Mouse (Mus musculus) kidney, embryonic 15.5 days (tissue): ENCODE measurements around the gene Rpap3. TPM values are rescaled to one million over a fixed set of nuclear protein-coding genes. Genes with fewer than 3 reads are reported as not detected.

Experiments
- ATAC-seq: fragments of 200-750 bp; cut with Nextera tagmentation; replicated peaks from 2 replicates; pipeline ENCODE4 v1.8.0; 2017; ENCODE audit warnings: moderate TSS enrichment; ENCODE audit not compliant: low FRiP score
- H3K27ac ChIP-seq: fragments of 300-500 bp; sonication (generic); 2 replicates; pipeline ENCODE4 v1.5.1; 2015; ENCODE audit warnings: mild to moderate bottlenecking, inconsistent platforms
- H3K27me3 ChIP-seq: fragments of 300-500 bp; sonication (generic); 2 replicates; pipeline ENCODE4 v1.6.1; 2015; ENCODE audit warnings: inconsistent platforms
- H3K36me3 ChIP-seq: fragments of 300-500 bp; sonication (generic); 2 replicates; pipeline ENCODE4 v1.6.1; 2015; ENCODE audit warnings: inconsistent platforms
- H3K4me1 ChIP-seq: fragments of 300-500 bp; sonication (generic); 2 replicates; pipeline ENCODE4 v1.6.1; 2015; ENCODE audit warnings: inconsistent platforms
- H3K4me2 ChIP-seq: fragments of 300-500 bp; sonication (generic); 2 replicates; pipeline ENCODE4 v1.6.1; 2015; ENCODE audit warnings: moderate library complexity, mild to moderate bottlenecking, inconsistent platforms
- H3K4me3 ChIP-seq: fragments of 300-500 bp; sonication (generic); replicated peaks from 2 replicates; pipeline ENCODE4 v1.5.1; 2015; ENCODE audit warnings: mild to moderate bottlenecking, inconsistent platforms
- H3K9ac ChIP-seq: fragments of 300-500 bp; sonication (generic); 2 replicates; pipeline ENCODE4 v1.6.1; 2015; ENCODE audit warnings: mild to moderate bottlenecking, inconsistent platforms
- H3K9me3 ChIP-seq: fragments of 300-500 bp; sonication (generic); replicated peaks from 2 replicates; pipeline ENCODE4 v1.6.1; 2016; ENCODE audit warnings: inconsistent platforms
- WGBS: fragments of 180-500 bp; shearing (Covaris S2); methylation state at CpG from one replicate; pipeline ENCODE4 v1.1.7; 2015; ENCODE audit warnings: mixed read lengths; 5-methylcytosine and 5-hydroxymethylcytosine counted together
- polyA plus RNA-seq: library from polyadenylated mRNA; unstranded; fragments of >200 nt; fragmentation: Nextera tagmentation; extraction: Ambion mirVana; gene quantifications from 2 replicates; pipeline ENCODE4 v1.2.1, GENCODE M21; 2015

Gene Rpap3
- polyA plus RNA-seq, 1 experiment from 2014 or later = 33.8 TPM

GRCm38 (mm10) chr15:97719494-97719893 lies 13.9 kb upstream of the Rpap3 start:
- Histone ChIP-seq H3K36me3 (no peaks in the 10 kb centered on the region), H3K4me1 (peaks cover 33% of the 10 kb centered on the region), H3K27me3 (no peaks in the 10 kb centered on the region), H3K9me3 (no peaks in the 10 kb centered on the region), H3K4me2 (0 out of 2 replicates have a peak overlapping the region, but pooled peaks have one; percentile 4), H3K27ac (peak overlapping the region; percentile 50), H3K9ac (no peak overlapping the region), H3K4me3 (no peak overlapping the region)
- no peak for ATAC-seq
- 88% methylated on average over 12 of the region's 12 CpGs for whole genome bisulfite sequencing

- no peaks in the 10 kb centered on the region for H3K9me3 ChIP-seq
- no peak overlapping the region for H3K4me2 ChIP-seq
- no peak for ATAC-seq
- H3K4me1 ChIP-seq = peaks cover 33% of the 10 kb centered on the region
- H3K4me3 ChIP-seq = no peak overlapping the region
- no peaks in the 10 kb centered on the region for H3K36me3 ChIP-seq
- no peak overlapping the region for H3K9ac ChIP-seq
- no peaks in the 10 kb centered on the region for H3K27me3 ChIP-seq
- 87% methylated on average over 8 of the region's 8 CpGs for WGBS
- no peak overlapping the region for H3K27ac ChIP-seq
Observed at GRCm38 (mm10) chr15:97718535-97719155, 13.0 kb upstream of the Rpap3 start.

- Histone ChIP-seq H3K4me3 (no peak overlapping the region), H3K36me3 (no peaks in the 10 kb centered on the region), H3K27me3 (no peaks in the 10 kb centered on the region), H3K9me3 (no peaks in the 10 kb centered on the region), H3K27ac (no peak overlapping the region), H3K4me2 (no peak overlapping the region), H3K4me1 (peaks cover 33% of the 10 kb centered on the region), H3K9ac (no peak overlapping the region)
- WGBS = 27% methylated on average over 12 of the region's 12 CpGs
- ATAC-seq = peak; percentile 56; the same call in 1 of the 2 replicates
Observed at GRCm38 (mm10) chr15:97717861-97718534, 12.4 kb upstream of the Rpap3 start.

GRCm38 (mm10) chr15:97716782-97717181 lies 11.2 kb upstream of the Rpap3 start:
- peaks cover 30% of the 10 kb centered on the region for H3K4me1 ChIP-seq
- H3K27me3 ChIP-seq = no peaks in the 10 kb centered on the region
- ATAC-seq = no peak
- no peaks in the 10 kb centered on the region for H3K9me3 ChIP-seq
- no peak overlapping the region for H3K4me2 ChIP-seq
- H3K9ac ChIP-seq = no peak overlapping the region
- H3K4me3 ChIP-seq = no peak overlapping the region
- no peaks in the 10 kb centered on the region for H3K36me3 ChIP-seq
- WGBS = 83% methylated on average over 11 of the region's 11 CpGs
- H3K27ac ChIP-seq = no peak overlapping the region

- Histone ChIP-seq H3K9ac (no peak overlapping the region), H3K36me3 (no peaks in the 10 kb centered on the region), H3K27me3 (no peaks in the 10 kb centered on the region), H3K27ac (no peak overlapping the region), H3K4me3 (no peak overlapping the region), H3K4me2 (no peak overlapping the region), H3K9me3 (no peaks in the 10 kb centered on the region), H3K4me1 (peaks cover 23% of the 10 kb centered on the region)
- WGBS = 100% methylated on average over 1 of the region's 1 CpGs
- no peak for ATAC-seq
Observed at GRCm38 (mm10) chr15:97715734-97716133, 10.1 kb upstream of the Rpap3 start.

GRCm38 (mm10) chr15:97715083-97715482 lies 9.5 kb upstream of the Rpap3 start:
- Histone ChIP-seq H3K4me3 (no peak overlapping the region), H3K4me2 (no peak overlapping the region), H3K4me1 (peaks cover 16% of the 10 kb centered on the region), H3K9ac (no peak overlapping the region), H3K9me3 (no peaks in the 10 kb centered on the region), H3K36me3 (no peaks in the 10 kb centered on the region), H3K27ac (no peak overlapping the region), H3K27me3 (no peaks in the 10 kb centered on the region)
- 93% methylated on average over 8 of the region's 8 CpGs for WGBS
- no peak for ATAC-seq

GRCm38 (mm10) chr15:97712546-97712945 lies 6.9 kb upstream of the Rpap3 start:
- H3K9ac ChIP-seq = no peak overlapping the region
- H3K4me2 ChIP-seq = no peak overlapping the region
- WGBS = 56% methylated on average over 6 of the region's 6 CpGs
- 0 out of 2 replicates have a peak, but pooled peaks cover 2% of the 10 kb centered on the region for H3K4me1 ChIP-seq
- H3K27ac ChIP-seq = no peak overlapping the region
- no peaks in the 10 kb centered on the region for H3K36me3 ChIP-seq
- H3K4me3 ChIP-seq = no peak overlapping the region
- H3K27me3 ChIP-seq = no peaks in the 10 kb centered on the region
- H3K9me3 ChIP-seq = no peaks in the 10 kb centered on the region
- ATAC-seq = no peak

GRCm38 (mm10) chr15:97710906-97711305 lies 5.3 kb upstream of the Rpap3 start:
- Histone ChIP-seq H3K4me2 (no peak overlapping the region), H3K9ac (no peak overlapping the region), H3K4me1 (peaks cover 9% of the 10 kb centered on the region), H3K9me3 (no peaks in the 10 kb centered on the region), H3K27me3 (no peaks in the 10 kb centered on the region), H3K27ac (no peak overlapping the region), H3K4me3 (no peak overlapping the region), H3K36me3 (no peaks in the 10 kb centered on the region)
- no peak for ATAC-seq
- WGBS = 26% methylated on average over 6 of the region's 6 CpGs

GRCm38 (mm10) chr15:97696616-97697015 lies 9.0 kb downstream of the Rpap3 start:
- H3K36me3 ChIP-seq = peaks cover 92% of the 10 kb centered on the region
- H3K27ac ChIP-seq = no peak overlapping the region
- no peaks in the 10 kb centered on the region for H3K9me3 ChIP-seq
- ATAC-seq = no peak
- H3K4me1 ChIP-seq = no peaks in the 10 kb centered on the region
- no peaks in the 10 kb centered on the region for H3K27me3 ChIP-seq
- H3K4me3 ChIP-seq = no peak overlapping the region
- H3K4me2 ChIP-seq = no peak overlapping the region
- WGBS = 85% methylated on average over 10 of the region's 10 CpGs
- no peak overlapping the region for H3K9ac ChIP-seq

- no peak overlapping the region for H3K4me2 ChIP-seq
- 92% methylated on average over 5 of the region's 5 CpGs for WGBS
- no peak overlapping the region for H3K9ac ChIP-seq
- H3K4me3 ChIP-seq = no peak overlapping the region
- H3K9me3 ChIP-seq = no peaks in the 10 kb centered on the region
- no peak overlapping the region for H3K27ac ChIP-seq
- H3K36me3 ChIP-seq = peaks cover 89% of the 10 kb centered on the region
- ATAC-seq = no peak
- H3K4me1 ChIP-seq = no peaks in the 10 kb centered on the region
- no peaks in the 10 kb centered on the region for H3K27me3 ChIP-seq
Observed at GRCm38 (mm10) chr15:97693411-97693810, 12.2 kb downstream of the Rpap3 start.

GRCm38 (mm10) chr15:97684118-97684517 lies 21.5 kb downstream of the Rpap3 start:
- 92% methylated on average over 9 of the region's 9 CpGs for WGBS
- Histone ChIP-seq H3K27me3 (no peaks in the 10 kb centered on the region), H3K4me1 (peaks cover 12% of the 10 kb centered on the region; the same call in 1 of the 2 replicates)

GRCm38 (mm10) chr15:97682053-97682452 lies 23.6 kb downstream of the Rpap3 start:
- ATAC-seq = peak; percentile 68; the same call in 1 of the 2 replicates
- peak overlapping the region; percentile 23; the same call in 1 of the 2 replicates for H3K4me2 ChIP-seq
- 71% methylated on average over 8 of the region's 8 CpGs for WGBS
- H3K4me1 ChIP-seq = peaks cover 12% of the 10 kb centered on the region; the same call in 1 of the 2 replicates
- H3K9ac ChIP-seq = no peak overlapping the region
- no peaks in the 10 kb centered on the region for H3K9me3 ChIP-seq
- peak overlapping the region; percentile 56; the same call in 1 of the 2 replicates for H3K27ac ChIP-seq
- H3K27me3 ChIP-seq = no peaks in the 10 kb centered on the region
- no peak overlapping the region for H3K4me3 ChIP-seq
- peaks cover 87% of the 10 kb centered on the region for H3K36me3 ChIP-seq

More at GRCm38 (mm10) chr15:97684118-97684517, 21.5 kb downstream of the Rpap3 start:
- Histone ChIP-seq H3K36me3 (peaks cover 88% of the 10 kb centered on the region), H3K4me3 (no peak overlapping the region), H3K27ac (no peak overlapping the region), H3K9ac (no peak overlapping the region), H3K4me2 (no peak overlapping the region), H3K9me3 (no peaks in the 10 kb centered on the region)
- ATAC-seq = no peak
